Mouse (Mus musculus) spleen, postnatal 36 days (tissue): ENCODE data around the gene Frmd6.

ENCODE experiments used
- DNase-seq, 2 experiments: peaks; one replicate each; pipeline ENCODE4 v3.0.0; 2022; ENCODE audit warnings: low spot score in 2 of 2, mixed read lengths in 1 of 2

Gene Frmd6

GRCm38 (mm10) chr12:70851342-70851960 lies 26.1 kb downstream of the Frmd6 start:
- no peak for DNase-seq

- DNase-seq: peak in 1 of 2 experiments; percentile 5
Measured at GRCm38 (mm10) chr12:70853026-70853425, 27.7 kb downstream of the Frmd6 start.

- DNase-seq: no peak
Measured at GRCm38 (mm10) chr12:70855678-70856077, 30.4 kb downstream of the Frmd6 start.

GRCm38 (mm10) chr12:70856776-70857175 lies 31.5 kb downstream of the Frmd6 start:
- DNase-seq: no peak

DNA sequence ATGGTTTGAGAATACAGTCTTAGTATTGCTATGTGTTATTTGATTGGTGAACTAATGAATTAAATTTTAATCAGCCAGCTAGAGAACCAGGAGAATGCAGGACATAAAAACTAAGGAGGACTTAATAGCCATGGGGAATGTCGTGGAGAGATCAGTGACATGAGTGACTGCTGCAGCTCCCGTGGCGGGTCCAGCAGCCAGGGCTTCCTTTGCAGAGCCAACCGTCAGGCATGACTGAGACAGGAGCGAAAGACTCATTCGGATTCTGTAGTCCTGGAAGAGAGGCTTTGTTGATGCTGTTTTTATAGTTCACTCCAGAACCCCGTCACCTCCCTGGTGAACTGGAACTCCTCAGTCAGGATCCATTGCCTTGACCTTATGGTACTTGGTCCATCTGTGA lies 38.0 kb downstream of the Frmd6 start:
- DNase-seq: no peak

- no peak for DNase-seq
Measured at GRCm38 (mm10) chr12:70867780-70868179, 42.5 kb downstream of the Frmd6 start.

GRCm38 (mm10) chr12:70868190-70868987 lies 43.1 kb downstream of the Frmd6 start:
- no peak for DNase-seq

- no peak for DNase-seq
Measured at GRCm38 (mm10) chr12:70868988-70869291, 43.6 kb downstream of the Frmd6 start.

DNA sequence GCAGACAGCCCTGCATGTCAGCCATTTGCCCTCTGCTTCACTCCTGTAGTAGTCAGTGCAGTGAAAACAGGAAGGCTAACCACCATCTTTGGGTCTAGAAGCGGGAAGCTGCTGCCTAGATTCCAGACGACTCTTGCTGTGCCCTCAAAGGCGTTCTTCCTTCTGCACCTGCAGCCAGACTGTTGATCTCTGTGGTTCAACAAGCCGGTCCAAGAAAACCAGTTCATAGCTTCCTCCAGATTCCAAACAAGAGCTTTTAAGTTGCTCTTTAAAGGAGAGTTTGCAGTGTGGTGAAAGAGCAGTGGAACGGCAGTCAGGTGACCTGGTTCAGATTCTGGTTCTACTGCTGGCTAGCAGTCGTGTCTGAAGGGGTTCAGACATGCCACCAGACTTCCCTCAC lies 48.2 kb downstream of the Frmd6 start:
- DNase-seq: no peak

DNA sequence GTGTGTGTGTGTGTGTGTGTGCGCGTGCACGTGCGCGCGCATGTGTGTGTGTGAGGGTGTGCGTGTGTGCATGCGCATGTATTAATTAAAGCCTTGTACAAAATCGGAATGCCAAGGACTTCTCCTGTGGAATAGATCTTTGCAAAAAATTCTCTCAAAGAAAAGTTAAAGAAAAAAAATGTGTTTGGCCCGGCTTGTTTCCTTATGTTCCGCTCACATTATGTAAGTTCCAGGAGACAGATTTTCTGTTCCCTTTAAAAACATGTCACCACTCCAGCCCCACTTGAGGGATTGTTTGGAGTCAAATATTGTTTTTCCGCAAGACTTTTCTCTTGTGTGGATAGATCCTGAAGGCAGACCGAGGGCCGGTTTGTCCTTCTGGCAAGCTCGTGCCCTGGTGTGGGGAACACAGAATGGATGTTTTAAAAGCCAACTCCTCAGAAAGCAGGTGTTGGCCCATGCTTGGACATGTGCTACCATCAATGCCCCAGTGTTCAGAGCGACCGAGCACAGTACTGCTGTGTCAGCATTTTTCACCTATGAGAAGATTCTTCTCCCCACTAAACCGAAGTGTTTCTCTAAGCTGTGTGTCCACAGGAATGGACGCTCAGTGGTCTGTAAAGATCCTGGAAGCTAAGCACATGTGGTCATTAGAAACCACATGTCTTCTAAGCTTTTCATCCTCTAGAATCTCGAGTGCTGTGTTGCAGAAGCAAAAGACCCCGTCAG lies 51.1 kb downstream of the Frmd6 start:
- DNase-seq: no peak

GRCm38 (mm10) chr12:70877926-70878710 lies 52.8 kb downstream of the Frmd6 start:
- DNase-seq: no peak

- DNase-seq: no peak
Measured at GRCm38 (mm10) chr12:70880396-70880975, 55.2 kb downstream of the Frmd6 start.

- DNase-seq: no peak
Measured at GRCm38 (mm10) chr12:70881340-70881739, 56.0 kb downstream of the Frmd6 start.

DNA sequence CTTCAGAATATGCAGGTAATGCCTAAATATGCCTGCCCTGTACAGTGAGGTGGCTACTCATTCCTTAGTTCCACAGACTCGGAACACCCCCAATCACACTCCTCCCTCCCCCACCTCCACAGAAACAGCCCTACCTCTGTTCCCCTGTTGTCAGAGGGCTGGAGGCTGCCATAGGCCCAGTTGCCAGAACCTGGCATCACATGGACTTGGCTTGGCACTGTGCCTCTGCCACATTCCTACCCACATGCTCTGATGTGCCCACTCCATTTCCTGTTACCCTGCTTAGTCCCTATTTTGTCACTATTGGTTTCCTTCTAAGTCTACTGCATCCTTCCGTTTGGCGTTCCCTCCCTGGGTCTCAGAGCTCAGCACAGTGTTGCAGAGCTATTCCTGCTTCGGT lies 56.5 kb downstream of the Frmd6 start:
- DNase-seq: no peak

DNA sequence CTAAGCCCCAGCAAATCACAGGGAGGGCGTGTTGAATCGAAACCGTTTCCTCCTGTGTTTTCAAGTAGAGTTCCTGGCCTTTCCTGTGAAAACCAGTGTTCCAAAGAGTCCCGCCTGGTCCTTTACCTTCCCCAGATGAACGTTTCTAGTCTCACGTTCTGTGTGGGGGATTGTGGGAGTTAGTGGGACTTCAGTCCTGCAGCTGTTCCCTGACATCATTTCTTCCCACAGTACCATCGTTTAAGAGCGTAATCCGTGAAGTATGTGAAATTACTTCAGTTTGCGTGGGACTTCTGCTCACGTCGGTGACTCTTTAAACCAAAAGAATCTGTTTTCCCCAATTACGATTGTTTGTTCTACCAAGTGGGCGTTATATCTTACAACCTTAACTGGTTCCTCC lies 57.8 kb downstream of the Frmd6 start:
- DNase-seq: no peak

DNA sequence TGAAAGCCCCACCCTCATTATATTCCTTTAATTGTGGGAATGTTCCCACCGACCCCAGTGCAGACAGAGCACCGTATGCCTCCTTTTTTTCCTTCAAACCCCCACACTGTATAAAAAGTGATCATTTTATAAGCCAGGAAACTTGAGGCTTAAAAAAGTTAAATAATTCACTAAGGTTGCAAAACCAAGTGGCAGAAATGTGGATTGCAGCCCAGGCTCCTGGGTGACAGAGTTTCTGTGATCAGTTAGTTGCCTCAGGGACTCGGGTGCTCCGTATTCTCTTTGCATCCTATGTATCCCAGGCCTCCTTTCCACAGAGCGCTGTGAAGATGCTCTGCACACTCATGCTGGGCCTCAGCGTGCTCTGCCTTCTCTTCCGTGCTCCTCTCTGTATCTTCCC lies 58.8 kb downstream of the Frmd6 start:
- DNase-seq: no peak

DNA sequence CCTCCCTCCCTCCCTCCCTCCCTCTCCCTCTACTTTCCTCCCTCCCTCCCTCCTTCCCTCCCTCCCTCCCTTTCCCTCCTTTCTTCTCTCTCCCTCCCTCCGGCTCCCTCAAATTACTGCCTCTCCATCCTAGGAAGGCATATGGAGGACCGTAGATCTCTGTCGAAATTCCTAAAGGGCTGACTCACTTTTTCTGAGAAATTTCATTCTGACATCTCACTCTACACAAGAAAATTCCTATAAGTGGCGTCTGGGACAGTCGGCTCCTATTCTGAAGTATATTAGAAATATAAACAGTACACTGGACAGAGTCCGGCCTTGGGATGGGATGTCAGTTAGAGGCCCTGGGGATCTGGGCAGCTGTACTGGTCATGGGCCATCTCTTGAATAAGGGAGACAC lies 59.7 kb downstream of the Frmd6 start:
- DNase-seq: no peak

GRCm38 (mm10) chr12:70885576-70885975 lies 60.3 kb downstream of the Frmd6 start:
- no peak for DNase-seq

DNA sequence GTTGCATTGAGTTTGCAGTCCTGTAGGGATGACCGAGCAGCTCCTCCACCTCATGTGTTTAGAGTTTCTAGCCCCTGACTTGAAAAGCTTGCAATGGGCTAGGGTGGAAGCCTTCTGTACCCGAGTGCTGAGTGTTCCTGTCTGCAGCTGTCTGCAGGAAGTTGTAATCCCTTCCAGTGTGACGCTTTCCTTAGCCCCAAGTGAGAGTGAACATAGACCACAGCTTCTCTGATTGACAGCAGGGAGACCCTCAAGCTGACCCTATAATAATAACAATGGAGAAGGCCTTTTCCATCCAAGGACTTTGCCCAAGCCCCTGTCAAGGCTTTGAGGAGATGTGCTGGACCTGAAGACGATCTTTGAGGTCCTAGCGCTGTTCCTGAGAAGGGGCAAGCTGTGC lies 65.1 kb downstream of the Frmd6 start:
- DNase-seq: no peak

GRCm38 (mm10) chr12:70890874-70891470 lies 65.7 kb downstream of the Frmd6 start:
- no peak for DNase-seq

DNA sequence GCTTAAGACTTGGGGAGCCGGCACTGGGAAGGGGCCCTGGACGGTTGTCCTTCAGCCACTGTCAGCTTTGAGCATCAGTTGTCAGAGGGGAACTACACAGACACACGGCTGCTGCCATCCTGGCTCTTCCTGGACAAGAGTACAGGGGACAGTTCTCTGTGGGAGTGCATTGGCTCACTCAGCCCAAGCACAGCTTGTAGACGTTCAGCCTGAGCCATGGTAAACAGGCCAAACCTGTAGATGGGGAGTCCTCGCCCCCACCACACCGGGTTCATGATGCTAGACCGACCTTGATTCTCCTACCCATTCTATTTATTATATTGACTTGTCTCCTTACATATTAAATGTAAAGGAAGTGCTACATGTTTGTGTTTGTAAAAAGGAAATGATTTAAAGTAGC lies 70.0 kb downstream of the Frmd6 start:
- DNase-seq: no peak
